Mouse (Mus musculus) lung, postnatal 0 days (tissue): ENCODE results near the gene Dync2h1.

Experiments
- CTCF ChIP-seq: IDR thresholded peaks from 2 replicates; pipeline ENCODE4 v1.5.1; 2016; ENCODE audit warnings: antibody characterized with exemption, mild to moderate bottlenecking
- EP300 ChIP-seq: IDR thresholded peaks from 2 replicates; pipeline ENCODE4 v1.6.1; 2016; ENCODE audit warnings: antibody characterized with exemption, mild to moderate bottlenecking, control low read depth

DNA sequence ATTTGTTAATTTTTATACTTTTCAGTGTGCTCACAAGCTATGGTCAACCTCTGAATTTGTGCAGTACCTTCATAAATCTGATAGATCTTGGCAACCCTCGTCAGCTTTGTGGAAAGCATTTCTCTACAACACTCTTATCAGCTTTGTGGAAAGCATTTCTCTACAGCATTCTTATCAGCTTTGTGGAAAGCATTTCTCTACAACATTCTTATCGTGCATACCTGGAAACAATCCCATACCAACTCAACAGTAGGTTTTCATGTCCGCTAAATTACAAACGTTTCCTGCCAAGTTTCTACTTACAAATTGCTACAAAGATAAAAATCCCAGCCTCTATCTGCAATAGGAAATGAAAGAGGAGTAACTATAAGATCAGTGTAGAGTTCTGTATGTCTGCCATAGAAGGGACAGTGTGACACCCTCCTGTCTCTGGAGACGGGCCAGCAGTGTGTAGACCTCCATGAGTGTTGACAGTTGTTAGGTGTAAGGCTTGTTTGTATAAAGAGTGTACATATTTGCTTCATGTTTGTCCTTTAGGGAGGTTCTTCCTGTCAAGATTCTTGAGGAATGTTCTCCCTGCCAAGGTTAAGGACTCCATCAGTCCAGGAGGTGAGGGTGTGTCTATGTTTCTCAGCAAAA lies 141.5 kb downstream of the Dync2h1 start:
- TF ChIP-seq CTCF (no peak), EP300 (peak; percentile 11; the same call in 1 of the 2 replicates)
